Mouse (Mus musculus): ENCODE measurements at regions not wholly inside any gene's neighbourhood (a gene's known extent, or its start where the extent isn't known, plus 50 kb on each side); places are given as distances from the start of the nearest gene placed in this dataset.
A peak's percentile ranks its signal among the peaks of the same experiment; 100 is the strongest.

- H3K27ac ChIP-seq: peak overlapping the region; percentile 77
- no peaks in the 10 kb centered on the region for H3K9me3 ChIP-seq
- no peaks in the 10 kb centered on the region for H3K36me3 ChIP-seq (replicated peaks)
- WGBS: 37% methylated on average over 12 of the region's 12 CpGs
- no peak overlapping the region for H3K4me3 ChIP-seq
- H3K4me1 ChIP-seq: peaks cover 26% of the 10 kb centered on the region
- no peaks in the 10 kb centered on the region for H3K27me3 ChIP-seq (ENCODE audit: poor library complexity, severe bottlenecking)
- DNase-seq (ENCODE audit: extremely low spot score, low spot score): peak; percentile 24
Observed at GRCm38 (mm10) chr2:117017921-117018651, 103.1 kb upstream of the Spred1 start.

GRCm38 (mm10) chr2:117018917-117019538 lies 102.1 kb upstream of the Spred1 start:
- Histone ChIP-seq H3K27me3 (ENCODE audit: poor library complexity, severe bottlenecking) (no peaks in the 10 kb centered on the region), H3K4me1 (peaks cover 26% of the 10 kb centered on the region), H3K4me3 (no peak overlapping the region), H3K36me3 (replicated peaks) (no peaks in the 10 kb centered on the region), H3K27ac (peak overlapping the region; percentile 77), H3K9me3 (no peaks in the 10 kb centered on the region)
- WGBS: 15% methylated on average over 6 of the region's 6 CpGs
- peak; percentile 50 for DNase-seq (ENCODE audit: extremely low spot score, low spot score)

GRCm38 (mm10) chr2:117019552-117019951 lies 101.6 kb upstream of the Spred1 start:
- Histone ChIP-seq H3K4me1 (peaks cover 26% of the 10 kb centered on the region), H3K36me3 (replicated peaks) (no peaks in the 10 kb centered on the region), H3K9me3 (no peaks in the 10 kb centered on the region), H3K27me3 (ENCODE audit: poor library complexity, severe bottlenecking) (no peaks in the 10 kb centered on the region), H3K4me3 (no peak overlapping the region), H3K27ac (peak overlapping the region; percentile 77; the same call in 1 of the 2 replicates)
- no peak for DNase-seq (ENCODE audit: extremely low spot score, low spot score)
- WGBS: 53% methylated on average over 1 of the region's 1 CpGs

GRCm38 (mm10) chr2:117021787-117022186 lies 99.4 kb upstream of the Spred1 start:
- Histone ChIP-seq H3K36me3 (replicated peaks) (no peaks in the 10 kb centered on the region), H3K4me3 (no peak overlapping the region), H3K27ac (no peak overlapping the region), H3K4me1 (peaks cover 26% of the 10 kb centered on the region), H3K27me3 (ENCODE audit: poor library complexity, severe bottlenecking) (no peaks in the 10 kb centered on the region), H3K9me3 (no peaks in the 10 kb centered on the region)
- 69% methylated on average over 6 of the region's 6 CpGs for WGBS
- DNase-seq (ENCODE audit: extremely low spot score, low spot score): no peak

GRCm38 (mm10) chr2:117023436-117023835 lies 97.7 kb upstream of the Spred1 start:
- no peaks in the 10 kb centered on the region for H3K9me3 ChIP-seq
- no peaks in the 10 kb centered on the region for H3K36me3 ChIP-seq (replicated peaks)
- H3K27ac ChIP-seq: no peak overlapping the region
- no peak for DNase-seq (ENCODE audit: extremely low spot score, low spot score)
- no peaks in the 10 kb centered on the region for H3K27me3 ChIP-seq (ENCODE audit: poor library complexity, severe bottlenecking)
- WGBS: 95% methylated on average over 1 of the region's 1 CpGs
- H3K4me3 ChIP-seq: no peak overlapping the region
- H3K4me1 ChIP-seq: peaks cover 17% of the 10 kb centered on the region

- H3K36me3 ChIP-seq (replicated peaks): no peaks in the 10 kb centered on the region
- no peaks in the 10 kb centered on the region for H3K4me1 ChIP-seq
- no peak overlapping the region for H3K4me3 ChIP-seq
- 80% methylated on average over 4 of the region's 4 CpGs for WGBS
- H3K27me3 ChIP-seq (ENCODE audit: poor library complexity, severe bottlenecking): no peaks in the 10 kb centered on the region
- DNase-seq (ENCODE audit: extremely low spot score, low spot score): no peak
- no peak overlapping the region for H3K27ac ChIP-seq
- H3K9me3 ChIP-seq: no peaks in the 10 kb centered on the region
Observed at GRCm38 (mm10) chr2:117027071-117027470, 94.1 kb upstream of the Spred1 start.

GRCm38 (mm10) chr2:117028771-117029170 lies 92.4 kb upstream of the Spred1 start:
- Histone ChIP-seq H3K9me3 (no peaks in the 10 kb centered on the region), H3K4me3 (no peak overlapping the region), H3K27ac (no peak overlapping the region), H3K36me3 (replicated peaks) (no peaks in the 10 kb centered on the region), H3K27me3 (ENCODE audit: poor library complexity, severe bottlenecking) (no peaks in the 10 kb centered on the region), H3K4me1 (no peaks in the 10 kb centered on the region)
- no peak for DNase-seq (ENCODE audit: extremely low spot score, low spot score)
- 77% methylated on average over 6 of the region's 6 CpGs for WGBS

GRCm38 (mm10) chr2:117036197-117036872 lies 84.8 kb upstream of the Spred1 start:
- Histone ChIP-seq H3K9me3 (no peaks in the 10 kb centered on the region), H3K27me3 (ENCODE audit: poor library complexity, severe bottlenecking) (no peaks in the 10 kb centered on the region), H3K36me3 (replicated peaks) (no peaks in the 10 kb centered on the region), H3K4me3 (no peak overlapping the region), H3K4me1 (peaks cover 5% of the 10 kb centered on the region), H3K27ac (no peak overlapping the region)
- DNase-seq (ENCODE audit: extremely low spot score, low spot score): no peak
- 80% methylated on average over 8 of the region's 8 CpGs for WGBS

GRCm38 (mm10) chr2:117040211-117040610 lies 81.0 kb upstream of the Spred1 start:
- no peak overlapping the region for H3K4me3 ChIP-seq
- peaks cover 7% of the 10 kb centered on the region for H3K4me1 ChIP-seq
- no peaks in the 10 kb centered on the region for H3K27me3 ChIP-seq (ENCODE audit: poor library complexity, severe bottlenecking)
- WGBS: 50% methylated on average over 3 of the region's 3 CpGs
- H3K27ac ChIP-seq: no peak overlapping the region
- no peak for DNase-seq (ENCODE audit: extremely low spot score, low spot score)
- no peaks in the 10 kb centered on the region for H3K36me3 ChIP-seq (replicated peaks)
- no peaks in the 10 kb centered on the region for H3K9me3 ChIP-seq

GRCm38 (mm10) chr2:117043831-117044230 lies 77.3 kb upstream of the Spred1 start:
- no peak for DNase-seq (ENCODE audit: extremely low spot score, low spot score)
- Histone ChIP-seq H3K27me3 (ENCODE audit: poor library complexity, severe bottlenecking) (no peaks in the 10 kb centered on the region), H3K4me3 (no peak overlapping the region), H3K36me3 (replicated peaks) (no peaks in the 10 kb centered on the region), H3K9me3 (no peaks in the 10 kb centered on the region), H3K4me1 (peaks cover 7% of the 10 kb centered on the region), H3K27ac (no peak overlapping the region)
- WGBS: 77% methylated on average over 7 of the region's 7 CpGs

- 93% methylated on average over 5 of the region's 5 CpGs for WGBS
Observed at GRCm38 (mm10) chr2:117048290-117048730, 72.9 kb upstream of the Spred1 start.

GRCm38 (mm10) chr2:117050061-117050460 lies 71.1 kb upstream of the Spred1 start:
- H3K4me3 ChIP-seq: no peak overlapping the region
- 82% methylated on average over 2 of the region's 2 CpGs for WGBS
- H3K27me3 ChIP-seq (ENCODE audit: poor library complexity, severe bottlenecking): no peaks in the 10 kb centered on the region
- no peaks in the 10 kb centered on the region for H3K36me3 ChIP-seq (replicated peaks)
- H3K4me1 ChIP-seq: no peaks in the 10 kb centered on the region
- H3K27ac ChIP-seq: no peak overlapping the region
- no peak for DNase-seq (ENCODE audit: extremely low spot score, low spot score)
- no peaks in the 10 kb centered on the region; the same call in 1 of the 2 replicates for H3K9me3 ChIP-seq

More at GRCm38 (mm10) chr2:117048290-117048730, 72.9 kb upstream of the Spred1 start:
- H3K9me3 ChIP-seq: no peaks in the 10 kb centered on the region; the same call in 1 of the 2 replicates
- no peak for DNase-seq (ENCODE audit: extremely low spot score, low spot score)
- no peaks in the 10 kb centered on the region for H3K36me3 ChIP-seq (replicated peaks)
- H3K27me3 ChIP-seq (ENCODE audit: poor library complexity, severe bottlenecking): no peaks in the 10 kb centered on the region
- H3K4me3 ChIP-seq: no peak overlapping the region
- H3K4me1 ChIP-seq: 0 out of 2 replicates have a peak, but pooled peaks cover 2% of the 10 kb centered on the region
- no peak overlapping the region for H3K27ac ChIP-seq

- H3K4me1 ChIP-seq: no peaks in the 10 kb centered on the region; the same call in 1 of the 2 replicates
- H3K9me3 ChIP-seq: no peaks in the 10 kb centered on the region
- H3K27ac ChIP-seq: 0 out of 2 replicates have a peak overlapping the region, but pooled peaks have one; percentile 31
Observed at GRCm38 (mm10) chr2:117064126-117064525, 57.0 kb upstream of the Spred1 start.

More at GRCm38 (mm10) chr2:117064126-117064525, 57.0 kb upstream of the Spred1 start:
- Histone ChIP-seq H3K4me3 (no peak overlapping the region), H3K36me3 (replicated peaks) (no peaks in the 10 kb centered on the region), H3K27me3 (ENCODE audit: poor library complexity, severe bottlenecking) (no peaks in the 10 kb centered on the region)
- no peak for DNase-seq (ENCODE audit: extremely low spot score, low spot score)
- WGBS: 73% methylated on average over 2 of the region's 2 CpGs
